Mouse (Mus musculus) small intestine, adult 2 months (tissue): ENCODE measurements around the gene C130026I21Rik.
"Not testable (repeated sequence)": the region's sequence is repeated elsewhere in the genome, so short reads cannot be mapped to it uniquely, and the experiment has no call there.

Experiments
- CTCF ChIP-seq: fragments of 200-500 bp; IDR thresholded peaks from 2 replicates; pipeline ENCODE4 v1.5.1; 2012; ENCODE audit warnings: low read depth, mild to moderate bottlenecking, control low read depth, inconsistent platforms, low read length, moderate library complexity, mixed read lengths; ENCODE audit not compliant: insufficient replicate concordance, insufficient read length; ENCODE audit errors: extremely low read depth
- POLR2A ChIP-seq: fragments of 200-500 bp; IDR thresholded peaks from 2 replicates; pipeline ENCODE4 v1.6.1; 2012; ENCODE audit warnings: low read depth, mild to moderate bottlenecking, control low read depth, inconsistent platforms, low read length, moderate library complexity

- not testable (repeated sequence) for TF ChIP-seq CTCF, POLR2A
Observed at GRCm38 (mm10) chr1:84993235-84993634, 277.1 kb downstream of the C130026I21Rik start.
